Mouse (Mus musculus) cerebellum, adult 2 months (tissue): ENCODE measurements at regions not wholly inside any gene's neighbourhood (a gene's known extent, or its start where the extent isn't known, plus 50 kb on each side); places are given as distances from the start of the nearest gene placed in this dataset.

Source experiments
- CTCF ChIP-seq: fragments of 200-500 bp; IDR thresholded peaks from 2 replicates; pipeline ENCODE4 v1.5.1; 2011; ENCODE audit warnings: low read depth, mild to moderate bottlenecking, control low read depth, low read length, moderate library complexity, borderline replicate concordance; ENCODE audit not compliant: insufficient read depth
- POLR2A ChIP-seq: fragments of 200-500 bp; IDR thresholded peaks from 2 replicates; pipeline ENCODE4 v1.6.1; 2011; ENCODE audit warnings: low read length, control low read depth, borderline replicate concordance; ENCODE audit not compliant: insufficient read depth

GRCm38 (mm10) chr12:110185399-110185798, 93.5 kb upstream of the Dio3 start:
- TF ChIP-seq CTCF (no peak), POLR2A (no peak)
